Mouse (Mus musculus) G1E (cell line): Measurements from ENCODE around the gene Kcnk12.

Source experiments
- CTCF ChIP-seq: IDR thresholded peaks from 2 replicates; pipeline ENCODE4 v1.5.1; 2012; ENCODE audit warnings: low read depth, low read length, inconsistent platforms, mixed read lengths
- GATA1 ChIP-seq: IDR thresholded peaks from 2 replicates; pipeline ENCODE4 v1.6.1; 2012; ENCODE audit warnings: borderline replicate concordance, low read length, inconsistent platforms, mixed read lengths
- GATA2 ChIP-seq: IDR thresholded peaks from 2 replicates; pipeline ENCODE4 v1.6.1; 2012; ENCODE audit warnings: low read depth, low read length, inconsistent platforms, borderline replicate concordance
- POLR2AphosphoS5 ChIP-seq: IDR thresholded peaks from 2 replicates; pipeline ENCODE4 v1.6.1; 2012; ENCODE audit warnings: low read depth, low read length, inconsistent platforms; ENCODE audit not compliant: insufficient replicate concordance
- TAL1 ChIP-seq: conservative IDR thresholded peaks from 2 replicates; pipeline ENCODE4 v1.6.1; 2012; ENCODE audit warnings: low read depth, low read length, inconsistent platforms, mixed read lengths

DNA sequence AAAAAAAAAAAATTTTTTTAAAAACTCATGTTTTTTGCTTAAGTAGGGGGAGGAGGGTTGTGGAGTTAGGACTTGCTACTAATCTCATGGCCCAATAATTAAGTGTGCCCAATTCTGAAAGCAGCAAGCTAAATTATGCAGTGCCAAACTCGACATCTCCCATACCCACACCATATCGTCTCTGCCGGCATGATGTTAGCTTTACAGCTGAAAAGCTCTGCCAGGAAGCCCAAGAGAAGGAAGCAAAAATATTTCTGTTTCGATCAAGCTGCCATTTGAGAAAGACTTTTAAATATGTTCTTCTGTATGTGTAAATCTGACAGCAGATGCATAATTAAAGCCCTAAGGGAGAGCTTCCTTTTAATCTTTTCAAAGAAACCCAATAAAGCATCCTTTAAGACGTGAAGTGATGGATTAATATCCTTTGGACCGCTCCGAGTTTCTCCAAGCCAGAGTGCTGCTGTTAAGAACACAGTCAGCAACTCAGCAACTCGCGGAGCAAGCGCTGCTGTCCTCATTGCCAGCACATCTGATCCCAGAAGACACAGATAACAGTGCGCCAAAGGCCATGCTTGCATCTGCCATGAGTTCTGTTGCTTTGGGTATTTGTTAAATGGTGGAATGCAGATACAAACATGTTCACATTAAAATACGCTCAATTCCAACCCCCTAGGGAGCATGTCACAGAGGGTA is 5.0 kb downstream of the Kcnk12 start:
- TF ChIP-seq CTCF (no peak), GATA2 (no peak), GATA1 (no peak), TAL1 (no peak), POLR2AphosphoS5 (no peak)
